Mouse (Mus musculus): ENCODE results near the gene Rassf5. TPM values are rescaled to one million over a fixed set of nuclear protein-coding genes. Genes with fewer than 3 reads are reported as not detected.
A peak's percentile ranks its signal among the peaks of the same experiment; 100 is the strongest.

Rassf5 gene
- polyA plus RNA-seq, 1 experiment from 2014 or later: 2.6 TPM

DNA sequence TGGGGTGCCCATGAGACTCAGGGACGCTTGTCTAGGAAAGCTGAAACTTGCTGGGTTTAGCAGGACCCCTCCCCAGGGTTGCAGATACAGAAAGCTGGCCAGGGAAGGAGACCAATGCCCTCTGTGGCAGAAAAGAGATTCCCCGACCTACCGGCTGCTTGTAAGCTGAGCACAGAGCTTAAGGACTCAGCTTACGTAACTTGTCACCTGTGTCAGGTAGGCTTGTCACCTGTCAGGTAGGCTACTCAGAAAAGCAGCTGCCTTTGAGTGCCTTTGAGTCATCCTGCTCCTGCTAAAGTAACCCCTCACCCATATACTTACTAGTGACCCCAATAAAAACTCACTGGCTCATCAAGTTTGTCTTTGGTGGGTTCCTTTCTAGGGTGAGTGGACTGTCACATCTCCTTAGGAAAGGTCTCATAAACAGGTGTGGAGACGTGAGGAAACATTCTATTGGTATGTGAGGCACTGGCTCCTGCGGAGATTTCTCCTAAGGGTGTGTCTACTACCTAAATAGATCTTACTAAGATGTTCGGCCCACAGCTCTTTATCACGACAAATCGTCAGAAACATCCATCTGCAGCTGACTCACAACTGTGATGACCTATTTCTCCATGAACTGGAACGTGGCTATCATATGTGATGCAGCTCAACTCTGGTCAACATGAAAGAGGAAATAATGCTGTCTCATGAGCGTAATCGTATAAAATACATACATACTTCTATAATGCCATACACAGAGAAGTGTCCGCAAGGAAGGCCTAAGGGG is 23.1 kb downstream of the Rassf5 start:
- no peak overlapping the region for H3K4me3 ChIP-seq
- no peaks in the 10 kb centered on the region for H3K27me3 ChIP-seq
- no peak for ATAC-seq (ENCODE audit: low FRiP score)
- no peaks in the 10 kb centered on the region for H3K4me1 ChIP-seq (replicated peaks)
- no peak overlapping the region for H3K27ac ChIP-seq
- no peaks in the 10 kb centered on the region for H3K36me3 ChIP-seq
- H3K9ac ChIP-seq: no peak overlapping the region
- WGBS: 87% methylated on average over 13 of the region's 13 CpGs
- H3K4me2 ChIP-seq: no peak overlapping the region
- H3K9me3 ChIP-seq: no peaks in the 10 kb centered on the region

DNA sequence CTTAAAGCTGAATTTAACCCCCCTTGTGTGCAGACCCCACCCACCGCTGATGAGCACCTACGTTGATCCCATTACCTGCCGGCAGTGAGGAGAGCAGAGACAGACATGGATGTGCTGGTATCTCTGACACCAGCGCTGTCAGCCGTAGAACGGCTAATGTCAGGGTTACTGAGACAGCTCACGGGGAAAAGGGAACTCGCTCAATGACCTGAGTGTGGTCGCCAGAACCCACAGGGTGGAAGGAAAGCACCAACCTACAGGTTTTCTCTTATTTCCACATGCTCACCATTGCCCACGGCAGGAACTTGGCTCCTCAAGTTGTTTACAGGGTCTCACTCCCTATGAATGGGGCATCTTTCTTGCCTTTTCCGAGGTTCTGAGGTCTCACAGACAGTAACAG is 26.1 kb downstream of the Rassf5 start:
- Histone ChIP-seq H3K36me3 (no peaks in the 10 kb centered on the region), H3K4me1 (replicated peaks) (no peaks in the 10 kb centered on the region), H3K9ac (no peak overlapping the region), H3K4me2 (no peak overlapping the region), H3K27ac (no peak overlapping the region), H3K9me3 (no peaks in the 10 kb centered on the region), H3K27me3 (no peaks in the 10 kb centered on the region), H3K4me3 (no peak overlapping the region)
- 89% methylated on average over 11 of the region's 11 CpGs for WGBS
- no peak for ATAC-seq (ENCODE audit: low FRiP score)

DNA sequence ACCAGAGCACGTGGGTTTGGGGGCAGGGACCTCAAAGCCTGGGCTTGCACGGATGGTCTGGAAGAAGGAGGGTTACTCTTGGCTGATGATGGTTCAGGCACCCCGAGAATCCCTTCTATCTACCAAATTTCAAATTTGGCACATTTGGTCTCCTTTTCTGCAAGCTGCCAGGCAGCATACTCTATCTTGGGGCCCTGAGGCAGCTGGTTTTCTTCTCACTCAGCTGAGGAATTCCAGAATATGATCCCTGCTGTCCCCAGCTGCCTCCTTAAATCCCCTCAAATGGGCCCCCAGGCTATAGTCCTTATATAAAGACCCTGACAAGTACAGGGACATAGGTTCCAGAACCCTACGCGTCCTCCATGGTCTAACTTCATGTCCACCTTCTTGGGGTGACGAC is 31.7 kb downstream of the Rassf5 start:
- WGBS: 84% methylated on average over 6 of the region's 6 CpGs
- H3K4me3 ChIP-seq: no peak overlapping the region
- H3K4me2 ChIP-seq: no peak overlapping the region
- no peak overlapping the region for H3K9ac ChIP-seq
- no peak for ATAC-seq (ENCODE audit: low FRiP score)
- peaks cover 6% of the 10 kb centered on the region; the same call in 1 of the 2 replicates for H3K4me1 ChIP-seq (replicated peaks)
- H3K27me3 ChIP-seq: no peaks in the 10 kb centered on the region
- H3K9me3 ChIP-seq: no peaks in the 10 kb centered on the region
- H3K27ac ChIP-seq: no peak overlapping the region
- no peaks in the 10 kb centered on the region for H3K36me3 ChIP-seq

DNA sequence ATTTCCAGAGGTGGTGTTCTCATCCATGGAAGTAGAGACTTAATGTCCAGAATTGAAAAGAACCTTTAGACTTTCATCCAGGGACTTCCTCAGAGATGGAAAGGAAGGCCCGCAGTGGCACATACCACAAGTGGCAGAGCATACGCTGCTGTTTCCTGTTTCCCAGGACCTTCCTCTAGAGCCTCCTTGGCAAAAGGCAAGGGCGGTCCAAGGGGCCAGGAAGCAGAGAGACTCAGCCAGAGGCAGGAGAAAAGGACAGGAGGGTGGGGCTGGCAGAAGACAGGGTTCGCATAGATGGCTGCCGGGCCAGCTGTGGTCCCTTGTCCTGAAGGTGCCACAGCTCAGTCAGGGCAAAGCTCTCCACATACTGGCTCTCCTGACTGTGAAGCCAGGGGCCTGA is 32.1 kb downstream of the Rassf5 start:
- Histone ChIP-seq H3K27ac (no peak overlapping the region), H3K27me3 (no peaks in the 10 kb centered on the region), H3K9me3 (no peaks in the 10 kb centered on the region), H3K4me3 (no peak overlapping the region), H3K36me3 (no peaks in the 10 kb centered on the region), H3K9ac (no peak overlapping the region), H3K4me2 (no peak overlapping the region), H3K4me1 (replicated peaks) (peaks cover 6% of the 10 kb centered on the region; the same call in 1 of the 2 replicates)
- WGBS: 80% methylated on average over 5 of the region's 5 CpGs
- no peak for ATAC-seq (ENCODE audit: low FRiP score)

DNA sequence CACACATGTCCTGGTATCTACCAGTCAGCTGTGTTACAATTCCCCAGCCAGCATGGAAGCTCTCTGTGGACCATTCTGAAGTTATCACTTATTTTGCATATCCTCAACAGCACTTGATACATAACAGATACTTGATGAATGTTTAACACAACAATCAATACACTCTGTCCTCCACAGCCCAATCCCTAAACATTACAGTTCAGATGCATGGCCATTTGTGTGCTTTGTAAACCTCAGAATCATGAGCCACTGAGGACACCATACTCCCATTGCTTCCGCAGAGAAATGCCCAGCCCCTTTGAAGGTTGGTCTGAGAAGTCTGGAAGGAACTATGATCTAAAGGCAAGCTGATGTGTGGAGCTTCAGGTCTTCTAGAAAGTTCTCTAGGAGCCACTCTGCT is 33.4 kb downstream of the Rassf5 start:
- 95% methylated on average over 1 of the region's 1 CpGs for WGBS
- no peaks in the 10 kb centered on the region for H3K9me3 ChIP-seq
- peaks cover 9% of the 10 kb centered on the region; the same call in 1 of the 2 replicates for H3K4me1 ChIP-seq (replicated peaks)
- H3K36me3 ChIP-seq: no peaks in the 10 kb centered on the region
- no peak for ATAC-seq (ENCODE audit: low FRiP score)
- H3K27me3 ChIP-seq: no peaks in the 10 kb centered on the region
- H3K4me3 ChIP-seq: no peak overlapping the region
- no peak overlapping the region for H3K4me2 ChIP-seq
- no peak overlapping the region for H3K27ac ChIP-seq
- H3K9ac ChIP-seq: no peak overlapping the region

DNA sequence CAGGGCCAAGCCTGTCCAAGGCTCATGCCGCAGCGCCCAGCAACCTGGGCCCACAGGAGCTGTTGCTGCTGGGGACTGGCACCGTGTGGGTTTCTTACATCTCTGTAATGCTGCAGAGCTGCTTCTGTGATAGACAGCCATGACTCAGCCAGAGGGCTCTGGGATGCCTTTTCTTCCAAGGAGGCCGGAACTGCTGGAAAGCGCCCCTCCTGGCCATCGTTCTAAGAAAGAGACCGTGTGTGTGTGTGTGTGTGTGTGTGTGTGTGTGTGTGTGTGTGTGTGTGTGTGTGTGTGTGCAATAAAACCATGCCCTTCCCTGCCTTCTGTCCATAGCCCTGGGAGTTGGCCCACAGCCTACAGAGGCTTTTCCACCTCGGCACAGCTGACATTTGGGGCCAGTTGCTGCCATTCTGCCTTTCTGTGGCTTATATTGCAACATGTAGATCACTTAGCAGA is 35.1 kb downstream of the Rassf5 start:
- ATAC-seq (ENCODE audit: low FRiP score): no peak
- H3K4me1 ChIP-seq (replicated peaks): peaks cover 9% of the 10 kb centered on the region; the same call in 1 of the 2 replicates
- peak overlapping the region; percentile 46; the same call in 1 of the 2 replicates for H3K9ac ChIP-seq
- no peak overlapping the region for H3K4me3 ChIP-seq
- WGBS: 66% methylated on average over 8 of the region's 8 CpGs
- H3K9me3 ChIP-seq: no peaks in the 10 kb centered on the region
- peak overlapping the region; percentile 48; the same call in 1 of the 2 replicates for H3K27ac ChIP-seq
- H3K36me3 ChIP-seq: no peaks in the 10 kb centered on the region
- no peaks in the 10 kb centered on the region for H3K27me3 ChIP-seq
- H3K4me2 ChIP-seq: no peak overlapping the region

DNA sequence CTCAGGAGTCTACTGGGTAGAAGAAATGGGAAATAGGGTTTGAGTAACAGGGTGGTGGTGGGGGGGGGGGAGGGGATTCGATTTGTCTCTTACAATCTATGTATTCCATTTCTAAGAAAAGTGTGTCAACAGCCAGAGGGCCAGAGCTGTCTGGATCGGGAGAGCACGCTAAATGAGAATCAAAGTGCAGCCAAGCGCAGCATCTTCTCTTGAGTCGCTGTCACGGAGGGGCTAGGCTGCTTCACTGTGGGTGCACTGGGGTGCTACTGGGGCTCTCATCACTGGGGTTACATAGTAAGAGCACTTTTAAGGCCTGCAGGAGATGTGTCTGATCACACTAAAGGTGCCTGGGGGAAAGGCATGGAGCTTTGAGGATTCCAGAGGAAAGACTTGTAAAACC is 36.3 kb downstream of the Rassf5 start:
- 61% methylated on average over 6 of the region's 6 CpGs for WGBS

DNA sequence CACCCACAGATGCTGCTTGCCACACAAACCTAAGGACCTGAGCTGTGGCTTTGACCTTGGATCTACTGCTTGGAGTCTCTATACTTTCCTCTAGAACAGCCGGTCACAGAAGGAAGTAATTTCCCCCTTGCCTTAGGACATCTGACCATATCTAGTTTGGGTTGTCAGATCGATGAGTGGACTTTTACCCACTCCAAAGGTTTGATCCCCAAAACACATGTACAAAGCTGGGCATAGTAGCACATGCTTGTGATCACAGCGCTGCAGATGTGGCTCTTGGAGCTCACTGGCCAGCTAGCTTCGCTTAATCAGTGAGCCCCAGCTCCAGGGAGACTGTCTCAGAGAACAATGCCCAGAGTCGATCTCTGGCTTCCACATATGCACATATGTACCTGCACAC is 37.0 kb downstream of the Rassf5 start:
- Histone ChIP-seq H3K9me3 (no peaks in the 10 kb centered on the region), H3K27me3 (no peaks in the 10 kb centered on the region), H3K4me3 (no peak overlapping the region), H3K36me3 (no peaks in the 10 kb centered on the region), H3K4me2 (no peak overlapping the region), H3K4me1 (replicated peaks) (peaks cover 9% of the 10 kb centered on the region; the same call in 1 of the 2 replicates), H3K27ac (no peak overlapping the region), H3K9ac (no peak overlapping the region)
- WGBS: 92% methylated on average over 5 of the region's 5 CpGs
- no peak for ATAC-seq (ENCODE audit: low FRiP score)

More for the DNA sequence above, 36.3 kb downstream of the Rassf5 start:
- Histone ChIP-seq H3K4me1 (replicated peaks) (peaks cover 9% of the 10 kb centered on the region; the same call in 1 of the 2 replicates), H3K36me3 (no peaks in the 10 kb centered on the region), H3K9me3 (no peaks in the 10 kb centered on the region), H3K4me2 (no peak overlapping the region), H3K4me3 (no peak overlapping the region), H3K9ac (peak overlapping the region; percentile 39), H3K27ac (peak overlapping the region; percentile 48; the same call in 1 of the 2 replicates), H3K27me3 (no peaks in the 10 kb centered on the region)
- ATAC-seq (ENCODE audit: low FRiP score): no peak

DNA sequence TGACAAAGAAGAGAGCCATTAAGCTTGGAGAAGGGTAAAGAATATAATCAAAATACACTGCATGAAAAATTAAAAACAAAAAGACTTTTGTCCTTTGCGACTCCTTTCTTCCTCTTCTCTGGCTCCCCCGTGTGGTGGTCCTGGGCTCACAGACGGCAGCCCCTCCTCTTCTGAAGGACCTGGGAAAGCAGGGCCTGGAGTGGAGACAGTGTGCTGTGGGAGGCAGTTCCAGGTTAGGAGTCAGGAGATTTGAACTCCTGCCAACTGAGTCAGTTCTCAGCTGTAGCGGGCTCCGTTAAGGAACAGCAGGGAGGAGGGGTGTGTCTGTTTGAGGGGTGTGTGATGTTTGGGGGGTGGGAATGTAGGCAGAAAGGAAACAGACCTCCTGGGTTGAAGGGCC is 37.5 kb downstream of the Rassf5 start:
- no peak overlapping the region for H3K27ac ChIP-seq
- no peaks in the 10 kb centered on the region for H3K27me3 ChIP-seq
- WGBS: 9% methylated on average over 5 of the region's 5 CpGs
- no peaks in the 10 kb centered on the region for H3K36me3 ChIP-seq
- no peaks in the 10 kb centered on the region for H3K9me3 ChIP-seq
- H3K4me2 ChIP-seq: no peak overlapping the region
- peak; percentile 57 for ATAC-seq (ENCODE audit: low FRiP score)
- H3K4me3 ChIP-seq: no peak overlapping the region
- peaks cover 9% of the 10 kb centered on the region; the same call in 1 of the 2 replicates for H3K4me1 ChIP-seq (replicated peaks)
- H3K9ac ChIP-seq: no peak overlapping the region

DNA sequence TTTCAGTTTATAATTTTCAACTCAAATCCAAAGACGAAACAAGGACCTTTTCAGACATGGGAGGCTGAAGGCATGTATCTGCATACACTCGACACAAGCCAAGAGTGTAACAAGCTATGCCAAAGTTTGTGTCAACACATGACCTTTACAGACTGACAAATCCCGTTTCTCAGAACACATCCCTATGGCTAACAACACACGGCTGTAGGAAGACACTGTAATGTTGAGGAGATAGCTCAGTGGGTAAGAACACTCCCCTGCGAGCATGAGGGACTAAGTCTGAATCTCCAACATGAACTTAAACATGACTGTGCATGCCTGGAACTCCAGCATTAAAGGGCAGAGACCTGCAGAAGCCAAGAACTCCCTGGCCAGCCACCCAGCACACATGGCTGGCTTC is 38.7 kb downstream of the Rassf5 start:
- WGBS: 90% methylated on average over 5 of the region's 5 CpGs
- no peak for ATAC-seq (ENCODE audit: low FRiP score)
- Histone ChIP-seq H3K4me3 (no peak overlapping the region), H3K27me3 (no peaks in the 10 kb centered on the region), H3K27ac (no peak overlapping the region), H3K4me1 (replicated peaks) (peaks cover 9% of the 10 kb centered on the region; the same call in 1 of the 2 replicates), H3K36me3 (no peaks in the 10 kb centered on the region), H3K9me3 (no peaks in the 10 kb centered on the region), H3K9ac (no peak overlapping the region), H3K4me2 (no peak overlapping the region)

DNA sequence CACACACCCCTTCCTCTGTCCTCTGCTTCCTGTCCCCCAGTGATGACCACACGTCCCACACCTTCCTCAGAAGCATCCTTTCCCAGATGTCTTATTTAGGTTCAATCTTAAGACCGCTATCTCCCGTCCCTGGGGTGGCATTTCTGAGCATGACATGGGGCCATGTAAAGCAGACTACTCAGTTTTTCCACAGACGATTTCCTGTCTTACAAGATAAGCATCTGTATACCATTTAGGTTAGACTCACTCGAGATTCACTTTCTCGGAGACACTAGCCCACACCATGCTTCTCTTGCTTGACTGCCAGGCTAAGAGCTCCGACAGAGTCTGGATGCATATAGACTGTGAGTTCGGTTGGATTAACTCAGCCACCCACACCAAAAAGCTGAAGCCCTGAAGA is 40.6 kb downstream of the Rassf5 start:
- H3K4me2 ChIP-seq: no peak overlapping the region
- no peak overlapping the region for H3K4me3 ChIP-seq
- 0 out of 2 replicates have a peak, but pooled peaks cover 6% of the 10 kb centered on the region for H3K4me1 ChIP-seq (replicated peaks)
- ATAC-seq (ENCODE audit: low FRiP score): no peak
- no peaks in the 10 kb centered on the region for H3K36me3 ChIP-seq
- H3K9me3 ChIP-seq: no peaks in the 10 kb centered on the region
- 0 out of 2 replicates have a peak, but pooled peaks cover 3% of the 10 kb centered on the region for H3K27me3 ChIP-seq
- H3K27ac ChIP-seq: no peak overlapping the region
- 88% methylated on average over 8 of the region's 8 CpGs for WGBS
- no peak overlapping the region for H3K9ac ChIP-seq

DNA sequence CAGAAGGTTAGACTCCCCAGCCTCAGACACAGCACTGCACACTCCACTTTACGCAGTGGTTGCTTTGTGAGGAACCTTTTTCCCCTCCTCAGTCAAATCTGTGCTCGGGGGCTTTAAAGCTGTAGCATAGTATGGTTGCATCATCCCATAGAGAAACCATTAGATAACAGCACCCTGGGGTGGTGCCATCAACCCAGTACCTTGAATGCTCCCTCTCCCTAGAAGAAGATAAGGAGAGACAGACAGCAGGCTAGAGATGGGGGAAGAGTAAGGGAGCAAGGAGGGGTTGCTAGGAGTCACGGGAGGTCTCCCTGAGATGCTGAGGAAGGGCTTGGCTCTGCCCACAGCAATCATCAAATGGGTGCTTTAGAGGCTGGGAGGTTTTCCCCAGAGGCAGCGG is 43.7 kb downstream of the Rassf5 start:
- Histone ChIP-seq H3K9ac (no peak overlapping the region), H3K4me2 (no peak overlapping the region), H3K9me3 (no peaks in the 10 kb centered on the region), H3K27ac (no peak overlapping the region), H3K27me3 (0 out of 2 replicates have a peak, but pooled peaks cover 3% of the 10 kb centered on the region), H3K36me3 (no peaks in the 10 kb centered on the region), H3K4me1 (replicated peaks) (no peaks in the 10 kb centered on the region), H3K4me3 (no peak overlapping the region)
- 85% methylated on average over 4 of the region's 4 CpGs for WGBS
- ATAC-seq (ENCODE audit: low FRiP score): no peak

DNA sequence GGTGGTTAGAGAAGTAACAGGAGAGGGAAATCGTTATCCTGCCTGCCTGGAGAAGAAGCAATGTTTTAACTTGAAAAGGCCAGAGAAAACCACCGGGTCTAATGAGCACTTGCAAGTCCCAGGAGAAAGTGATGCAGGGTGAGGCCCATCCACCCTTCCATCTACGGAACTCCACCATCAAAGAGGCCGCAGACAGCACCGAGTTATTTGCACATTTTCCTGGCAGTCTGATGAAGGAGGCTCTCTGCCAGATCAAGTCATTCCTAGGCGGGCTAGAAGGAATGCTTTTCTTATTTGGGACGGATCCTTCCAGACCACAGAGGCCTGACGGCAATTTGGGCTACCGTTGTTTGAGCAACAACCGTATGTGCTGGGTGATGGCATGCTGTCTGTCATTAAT is 44.5 kb downstream of the Rassf5 start:
- Histone ChIP-seq H3K9me3 (no peaks in the 10 kb centered on the region), H3K9ac (no peak overlapping the region), H3K36me3 (no peaks in the 10 kb centered on the region), H3K27ac (no peak overlapping the region), H3K27me3 (0 out of 2 replicates have a peak, but pooled peaks cover 3% of the 10 kb centered on the region), H3K4me1 (replicated peaks) (no peaks in the 10 kb centered on the region), H3K4me2 (no peak overlapping the region), H3K4me3 (no peak overlapping the region)
- 79% methylated on average over 10 of the region's 10 CpGs for WGBS
- ATAC-seq (ENCODE audit: low FRiP score): no peak
